Mouse (Mus musculus) frontal cortex, adult (tissue): ENCODE data around the gene Rnf187.

Experiments used
- ATAC-seq: cut with Nextera tagmentation; 2 replicates; pipeline ENCODE4 v1.9.2; 2017; ENCODE audit warnings: mild to moderate bottlenecking, moderate library complexity, mixed read lengths; ENCODE audit not compliant: low TSS enrichment

The Rnf187 gene

GRCm38 (mm10) chr11:58903511-58904409 lies 35.0 kb downstream of the Rnf187 start, which contains the start of gene Zfp39:
Gene Zfp39, minus strand, starts transcription at chr11:58904225.
- peak; percentile 99 for ATAC-seq

DNA sequence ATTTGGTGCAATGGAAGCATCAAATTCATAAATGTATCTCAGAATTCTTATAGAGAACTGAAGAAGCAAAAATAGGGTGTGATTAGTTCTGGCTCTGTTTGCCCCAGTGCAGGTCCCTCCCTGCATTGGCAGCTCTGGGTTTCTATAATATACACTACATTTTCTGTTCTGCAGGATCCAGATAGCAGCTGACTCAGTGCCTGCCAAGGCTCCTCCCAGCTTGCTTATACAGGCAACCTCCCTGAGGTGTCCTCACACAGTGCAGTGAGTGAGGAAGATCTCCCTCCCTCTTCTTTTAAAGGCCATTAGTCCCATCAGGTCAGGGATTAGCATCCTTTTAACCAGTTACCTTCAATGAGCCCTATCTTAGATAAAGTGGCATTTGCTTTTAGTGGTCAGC lies 37.6 kb downstream of the Rnf187 start:
- no peak for ATAC-seq

GRCm38 (mm10) chr11:58897485-58897884 lies 41.2 kb downstream of the Rnf187 start:
- no peak for ATAC-seq

GRCm38 (mm10) chr11:58894456-58894855 lies 44.3 kb downstream of the Rnf187 start:
- no peak for ATAC-seq

- no peak for ATAC-seq
Measured at GRCm38 (mm10) chr11:58890511-58890910, 48.2 kb downstream of the Rnf187 start.

- ATAC-seq: no peak
Measured at GRCm38 (mm10) chr11:58883756-58884155, 55.0 kb downstream of the Rnf187 start.
